Mouse (Mus musculus) gastrocnemius, postnatal 4 days (tissue): ENCODE measurements around the gene B430306N03Rik. TPM values are rescaled to one million over a fixed set of nuclear protein-coding genes. Genes with fewer than 3 reads are reported as not detected.
A peak's percentile ranks its signal among the peaks of the same experiment; 100 is the strongest.
"Not testable (repeated sequence)": the region's sequence is repeated elsewhere in the genome, so short reads cannot be mapped to it uniquely, and the experiment has no call there.

Source experiments
- DNase-seq, 2 experiments: peaks; one replicate each; pipeline ENCODE4 v3.0.0; 2021 to 2022; ENCODE audit warnings: low spot score in 2 of 2, mixed read lengths in 2 of 2
- total RNA-seq, 2 experiments: library from RNA; stranded (reverse); gene quantifications; 2 replicates each; pipeline ENCODE4 v1.2.3; 2021

B430306N03Rik gene
- total RNA-seq, 2 experiments from 2014 or later, result 0.13 to 0.27 TPM

- no peak for DNase-seq
These were observed 14.1 kb upstream of the B430306N03Rik start for GRCm38 (mm10) chr17:48301792-48302191.

- DNase-seq, result no peak
These were observed 3.8 kb upstream of the B430306N03Rik start for GRCm38 (mm10) chr17:48312124-48312523.

- DNase-seq, result no peak
These were observed 2.7 kb downstream of the B430306N03Rik start for GRCm38 (mm10) chr17:48318686-48319085.

GRCm38 (mm10) chr17:48321279-48321678 is 5.3 kb downstream of the B430306N03Rik start:
- DNase-seq, result no peak

DNA sequence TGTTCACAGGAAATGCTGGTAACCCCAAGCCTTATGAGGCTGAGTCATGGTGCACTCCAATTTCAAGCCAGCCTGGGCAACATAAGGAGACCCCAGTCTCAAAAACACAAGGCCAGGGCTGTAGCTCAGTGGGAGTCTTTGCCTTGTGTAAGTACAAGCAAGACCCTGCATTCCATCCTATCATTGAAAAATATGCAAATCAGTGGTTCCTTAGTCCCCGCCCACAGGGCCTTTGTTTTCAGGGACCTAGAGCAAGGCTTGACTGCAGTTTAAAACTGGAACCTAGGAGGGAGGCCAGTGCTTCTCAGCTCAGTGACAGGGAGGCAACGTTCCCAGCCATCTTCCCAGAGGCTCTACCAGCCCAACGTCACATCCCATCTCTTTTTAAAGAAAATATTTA is 7.3 kb downstream of the B430306N03Rik start:
- no peak for DNase-seq

DNA sequence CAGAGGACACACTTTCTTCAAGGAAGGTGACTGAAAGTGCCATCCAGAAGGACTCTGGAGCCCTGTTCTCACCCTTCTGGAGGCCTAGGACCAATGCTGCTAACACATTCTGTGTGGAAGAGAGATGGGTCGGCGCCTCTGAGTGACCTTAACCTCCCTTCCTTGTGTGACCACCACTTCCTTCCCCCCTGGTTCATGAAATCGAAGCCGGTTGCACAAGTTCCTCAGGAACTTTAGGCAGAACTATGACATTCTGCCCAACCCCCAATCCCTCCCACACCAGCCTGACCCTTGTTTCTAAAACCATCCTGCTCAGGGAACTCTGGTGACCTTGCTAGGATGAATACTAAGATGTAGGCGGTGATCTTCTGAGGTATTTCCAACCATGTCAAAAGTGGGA is 8.3 kb downstream of the B430306N03Rik start:
- no peak for DNase-seq

DNA sequence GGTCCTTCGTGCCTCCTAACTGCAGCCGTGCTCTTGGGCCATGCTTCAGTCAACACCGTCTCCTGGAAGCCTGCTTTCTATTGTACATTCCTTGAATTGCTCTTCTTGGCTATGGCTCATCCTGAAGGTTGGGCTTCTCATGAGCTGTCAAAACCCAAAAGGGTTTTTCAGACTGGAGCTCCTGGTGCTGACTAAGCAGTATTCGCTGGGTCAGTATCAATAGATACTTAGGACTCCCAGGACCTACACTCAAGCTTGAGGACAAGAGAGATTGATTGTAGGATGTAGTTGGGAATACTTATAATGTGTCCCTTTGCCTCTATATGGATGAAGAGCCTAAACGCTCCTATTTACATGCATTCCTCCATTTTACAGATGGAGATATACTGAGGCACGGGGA is 9.2 kb downstream of the B430306N03Rik start:
- no peak for DNase-seq

- no peak for DNase-seq
These were observed 9.7 kb downstream of the B430306N03Rik start for GRCm38 (mm10) chr17:48325638-48326037.

GRCm38 (mm10) chr17:48326656-48327055 is 10.7 kb downstream of the B430306N03Rik start:
- no peak for DNase-seq

DNA sequence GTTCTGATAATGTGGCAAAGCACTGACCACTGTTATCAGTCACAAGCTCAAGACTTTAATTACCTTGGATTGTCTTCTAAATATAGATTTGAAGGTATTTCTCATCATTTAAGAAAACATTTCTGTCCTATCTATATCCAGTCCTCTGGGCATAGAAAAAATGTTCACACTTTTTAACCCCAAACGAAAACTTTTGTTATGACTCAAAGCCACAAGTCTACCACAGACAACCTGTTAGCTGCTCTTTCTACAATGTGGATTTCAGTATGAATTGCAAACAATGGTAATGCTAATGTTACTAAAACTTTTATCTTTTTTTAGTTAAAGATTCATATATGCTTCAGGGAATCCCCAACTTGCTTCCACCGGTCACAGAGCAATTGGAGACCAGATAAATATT is 16.6 kb downstream of the B430306N03Rik start:
- no peak for DNase-seq

GRCm38 (mm10) chr17:48334186-48334585 is 18.2 kb downstream of the B430306N03Rik start:
- no peak for DNase-seq

DNA sequence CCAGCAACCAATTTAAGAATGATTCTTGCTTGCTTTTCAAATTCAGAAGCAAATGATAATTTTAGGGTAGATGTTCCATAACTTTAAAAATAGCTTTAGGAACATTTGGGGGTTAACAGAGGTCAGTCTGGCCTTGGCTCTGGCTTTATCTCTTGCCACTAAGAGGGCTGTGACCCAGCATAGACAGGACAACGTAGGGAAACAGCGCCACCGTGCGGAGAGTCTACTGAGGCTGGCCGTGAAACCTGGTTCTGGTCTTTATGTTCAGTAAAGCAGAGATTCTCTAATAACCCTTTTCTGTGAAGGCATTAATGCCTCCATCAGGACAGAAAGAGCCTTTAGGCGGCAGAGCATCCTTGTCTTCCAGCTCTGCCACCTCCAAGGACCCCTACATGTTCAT is 20.9 kb downstream of the B430306N03Rik start:
- DNase-seq, result peak; percentile 63 to 80

DNA sequence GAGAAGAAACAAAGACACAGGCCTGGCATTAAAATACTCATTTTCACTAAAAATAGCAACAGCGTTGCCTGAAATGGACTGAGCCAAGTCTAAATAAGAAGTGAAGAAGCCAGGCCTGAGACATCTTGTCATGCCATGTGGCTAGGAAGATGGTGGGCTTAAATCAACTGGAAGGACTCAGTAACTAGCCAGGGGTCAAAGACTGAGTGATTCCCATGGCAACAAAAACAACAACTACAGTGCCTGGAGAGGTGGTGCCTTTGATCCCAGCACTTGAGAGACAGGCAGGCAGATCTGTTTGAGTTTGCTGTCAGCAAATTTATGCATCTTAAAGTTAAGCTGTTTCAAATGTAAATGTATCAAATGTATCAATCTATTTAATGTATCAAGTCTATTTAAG is 24.3 kb downstream of the B430306N03Rik start:
- no peak for DNase-seq

DNA sequence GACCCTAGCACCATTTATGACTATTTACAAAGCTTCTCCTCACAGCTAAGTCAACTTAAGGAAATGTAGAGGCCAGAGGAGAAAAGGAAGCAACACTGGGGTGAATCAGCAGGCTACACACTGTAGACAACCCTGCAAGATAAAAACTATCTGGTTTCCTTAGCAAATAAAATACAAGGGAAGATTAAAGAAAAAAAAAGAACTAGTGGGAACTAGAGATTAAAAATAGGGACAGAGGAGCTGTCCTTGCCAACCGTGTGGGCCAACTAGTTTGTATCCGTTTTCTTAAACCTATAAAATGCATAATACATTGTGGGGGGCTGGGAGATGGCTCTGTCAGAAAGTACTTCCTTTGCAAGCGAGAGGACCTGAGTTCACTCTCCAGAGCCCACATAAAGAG is 26.0 kb downstream of the B430306N03Rik start:
- DNase-seq, result no peak

DNA sequence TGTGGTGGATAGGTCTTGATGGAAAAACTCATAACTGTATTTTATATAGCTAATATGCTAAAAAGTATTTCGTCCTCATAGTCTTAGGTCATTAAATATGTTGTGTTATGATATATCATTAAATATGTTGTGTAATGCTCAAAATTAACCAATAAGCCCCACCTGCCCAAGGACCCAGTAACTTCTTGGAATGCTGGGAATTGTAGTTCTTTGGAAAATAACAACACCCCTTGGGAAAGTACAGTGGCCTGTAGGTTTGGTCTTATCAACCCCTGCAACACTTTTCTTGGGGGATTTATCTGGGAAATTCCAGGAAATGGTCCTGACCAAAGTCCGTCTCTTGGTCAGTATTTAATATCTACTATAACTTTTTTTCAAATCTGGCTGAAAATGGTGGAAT is 27.1 kb downstream of the B430306N03Rik start:
- no peak for DNase-seq

- no peak for DNase-seq
These were observed 29.9 kb downstream of the B430306N03Rik start for GRCm38 (mm10) chr17:48345824-48346223.

DNA sequence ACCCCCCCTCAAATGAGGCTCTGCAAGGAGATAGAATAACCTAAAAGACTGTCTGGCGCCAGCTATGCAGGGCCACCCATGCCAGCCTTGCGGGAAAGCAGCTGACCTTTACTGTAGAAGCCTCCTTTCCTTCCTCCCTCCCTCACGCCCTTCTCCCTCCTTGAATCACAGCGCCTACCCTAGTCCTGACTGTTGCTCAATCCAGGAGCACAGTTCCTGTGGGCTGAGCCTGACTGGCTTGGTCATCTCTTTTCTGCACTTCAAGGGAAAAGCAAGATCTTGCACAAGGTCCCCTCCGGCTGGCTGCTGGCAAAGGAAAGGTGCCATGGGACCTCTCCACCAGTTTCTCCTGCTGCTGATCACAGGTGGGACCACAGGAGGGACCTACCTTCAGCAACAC is 30.3 kb downstream of the B430306N03Rik start, which contains the start of gene Trem2:
Gene Trem2, plus strand, starts transcription at position 171 of the 400 bp plus-strand sequence.
- DNase-seq, result no peak

GRCm38 (mm10) chr17:48346834-48347233 is 30.9 kb downstream of the B430306N03Rik start:
- no peak for DNase-seq

DNA sequence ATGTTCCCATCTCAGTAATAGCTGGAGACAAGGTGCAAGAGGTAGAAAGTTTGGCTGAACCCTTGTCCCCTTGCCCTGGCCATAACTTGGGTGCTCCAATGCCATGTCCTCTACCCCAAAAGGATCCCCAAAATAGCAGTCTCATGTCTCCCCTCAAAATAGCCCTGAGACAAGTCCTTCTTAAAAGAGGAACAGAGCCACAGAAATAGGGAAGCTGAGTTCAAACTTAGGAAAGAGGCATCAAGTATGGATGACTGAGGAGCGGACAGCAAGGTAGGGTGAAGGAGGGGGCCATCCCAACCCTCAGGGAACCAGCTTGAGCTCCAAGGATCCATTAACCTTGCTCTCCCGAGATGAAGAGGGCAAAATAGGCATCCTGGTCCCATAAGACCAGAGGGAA is 31.3 kb downstream of the B430306N03Rik start:
- no peak for DNase-seq

DNA sequence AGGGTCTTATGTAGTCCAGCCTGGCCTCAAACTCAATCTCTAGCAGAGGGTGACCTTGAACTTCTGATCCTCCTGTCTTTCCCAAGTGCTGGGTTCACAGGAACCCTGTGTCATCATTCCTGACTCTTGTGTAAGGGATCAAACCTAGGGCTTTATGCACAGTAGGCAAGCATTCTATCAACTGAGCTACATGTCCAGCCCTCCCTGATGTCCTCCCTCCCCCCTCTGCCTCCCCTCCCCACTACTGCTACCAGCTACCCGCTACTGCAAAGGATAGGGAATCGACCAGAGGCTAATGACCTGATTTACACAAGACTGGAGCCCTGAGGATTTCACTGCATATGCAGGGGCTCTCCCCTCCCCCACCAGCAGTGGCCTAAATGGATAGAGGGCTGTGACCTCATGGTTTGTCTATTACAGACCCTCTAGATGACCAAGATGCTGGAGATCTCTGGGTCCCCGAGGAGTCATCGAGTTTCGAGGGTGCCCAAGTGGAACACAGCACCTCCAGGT is 34.8 kb downstream of the B430306N03Rik start:
- DNase-seq, result no peak

GRCm38 (mm10) chr17:48352976-48353375 is 37.0 kb downstream of the B430306N03Rik start:
- not testable (repeated sequence) for DNase-seq

- DNase-seq, result no peak
These were observed 39.9 kb downstream of the B430306N03Rik start for GRCm38 (mm10) chr17:48355822-48356221.

- DNase-seq, result no peak
These were observed 42.0 kb downstream of the B430306N03Rik start for GRCm38 (mm10) chr17:48357892-48358291.

DNA sequence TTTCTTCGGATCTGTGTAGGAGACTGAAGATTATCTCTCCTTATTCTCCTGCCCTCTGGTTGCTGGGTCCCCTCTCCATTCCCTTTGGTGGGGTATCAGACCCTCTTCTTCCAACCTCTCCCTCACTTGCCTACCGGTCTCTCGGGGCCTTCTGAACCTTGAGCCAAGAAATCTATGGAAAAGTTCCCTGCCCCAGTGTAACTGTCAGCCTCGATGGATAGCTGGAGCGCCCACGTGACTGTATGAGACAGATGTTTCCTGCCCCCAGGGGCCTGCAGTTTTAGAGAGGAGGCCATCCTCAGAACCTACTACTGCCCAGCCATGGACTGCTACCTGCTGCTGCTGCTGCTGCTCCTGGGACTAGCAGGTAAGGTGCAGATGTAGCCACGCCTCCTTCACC is 43.7 kb downstream of the B430306N03Rik start, which contains the start of gene Treml1:
Gene Treml1, plus strand, starts transcription at position 301 of the 400 bp plus-strand sequence.
- DNase-seq, result no peak
